Mouse (Mus musculus): ENCODE results near the gene Zfp382.
"Not testable (repeated sequence)": the region's sequence is repeated elsewhere in the genome, so short reads cannot be mapped to it uniquely, and the experiment has no call there.

Zfp382 gene

GRCm38 (mm10) chr7:30154040-30154439 is 32.3 kb downstream of the Zfp382 start:
- DNase-seq = no peak

GRCm38 (mm10) chr7:30155507-30155906 is 33.8 kb downstream of the Zfp382 start:
- no peak for DNase-seq

GRCm38 (mm10) chr7:30163113-30163512 is 41.4 kb downstream of the Zfp382 start:
- DNase-seq = no peak

GRCm38 (mm10) chr7:30164745-30165144 is 43.0 kb downstream of the Zfp382 start:
- DNase-seq = no peak

GRCm38 (mm10) chr7:30168914-30169582 is 47.3 kb downstream of the Zfp382 start:
- DNase-seq = no peak

DNA sequence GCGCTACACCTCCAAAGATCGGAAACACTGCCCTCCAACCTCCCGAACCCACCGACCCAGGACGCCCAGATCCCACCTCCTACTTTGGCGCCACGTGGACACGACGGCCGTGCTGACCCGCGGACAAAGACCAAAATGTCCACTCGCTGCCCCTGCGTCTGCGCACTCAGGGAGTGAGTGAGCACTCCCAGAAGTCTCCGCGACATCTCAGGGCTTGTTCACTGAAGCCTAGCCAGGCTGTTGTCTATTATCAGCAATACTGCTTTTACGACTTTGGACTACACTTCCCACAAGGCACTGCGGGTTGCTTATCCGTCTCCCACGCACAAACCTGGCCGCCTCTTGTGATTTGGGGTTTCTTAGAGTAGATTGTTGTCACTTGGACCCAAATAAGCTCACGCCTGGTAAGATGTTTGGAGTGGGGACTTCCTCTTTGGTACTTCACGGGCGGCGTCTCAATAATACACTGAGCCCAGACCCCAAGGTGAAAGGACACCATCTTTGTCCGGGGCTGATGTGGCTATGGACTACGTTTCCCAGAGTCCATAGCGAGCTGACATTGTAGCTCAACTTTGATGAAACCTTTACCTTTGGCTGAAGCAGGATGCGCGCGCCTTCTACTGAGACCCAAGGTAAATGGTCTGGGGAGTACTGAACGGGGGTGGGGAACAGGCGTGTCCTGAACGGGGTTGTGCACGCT is 48.0 kb downstream of the Zfp382 start, which contains the start of gene Zfp146:
Zfp146 (minus strand) TSS at position 168 of the 700 bp plus-strand sequence.
- DNase-seq = peak; percentile 96

- no peak for DNase-seq
Observed at GRCm38 (mm10) chr7:30170283-30170951, 48.7 kb downstream of the Zfp382 start.

GRCm38 (mm10) chr7:30176474-30176873 is 54.7 kb downstream of the Zfp382 start:
- DNase-seq = no peak

DNA sequence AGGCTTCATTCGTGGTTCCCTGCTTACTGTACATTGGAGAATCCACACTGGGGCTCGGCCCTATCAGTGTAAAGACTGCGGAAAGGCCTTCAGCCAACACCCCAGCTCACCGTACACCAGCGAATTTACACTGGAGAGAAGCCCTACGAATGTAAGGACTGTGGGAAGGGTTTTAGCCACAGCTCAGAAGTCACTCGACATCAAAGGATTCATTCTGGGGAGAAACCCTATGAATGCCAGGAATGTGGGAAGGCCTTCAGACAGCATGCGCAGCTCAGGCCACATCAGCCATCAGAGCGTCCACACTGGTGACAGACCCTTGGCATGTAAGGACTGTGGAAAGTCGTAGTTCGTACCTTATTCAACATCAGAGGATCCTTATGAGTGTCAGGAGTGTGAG is 56.5 kb downstream of the Zfp382 start:
- DNase-seq = no peak

DNA sequence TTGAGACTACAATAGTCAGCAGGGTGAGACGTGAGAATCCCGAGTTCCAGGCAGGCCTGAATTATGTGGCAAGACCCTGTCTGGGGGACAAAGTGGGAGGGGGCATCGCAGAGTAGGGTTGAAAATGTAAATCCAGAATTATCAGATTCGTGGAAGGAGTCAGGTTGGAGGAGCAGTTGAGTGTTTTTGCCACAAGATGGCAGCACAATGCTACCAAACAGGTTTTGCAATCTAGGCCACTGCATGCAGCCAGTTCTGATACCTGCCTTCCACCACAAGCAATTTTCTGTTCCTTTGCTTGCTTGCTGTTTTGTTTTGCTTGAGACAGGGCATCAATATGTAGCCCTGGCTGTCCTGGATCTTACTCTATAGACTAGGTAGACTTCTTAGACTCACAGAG is 59.6 kb downstream of the Zfp382 start:
- peak; percentile 63 for DNase-seq

DNA sequence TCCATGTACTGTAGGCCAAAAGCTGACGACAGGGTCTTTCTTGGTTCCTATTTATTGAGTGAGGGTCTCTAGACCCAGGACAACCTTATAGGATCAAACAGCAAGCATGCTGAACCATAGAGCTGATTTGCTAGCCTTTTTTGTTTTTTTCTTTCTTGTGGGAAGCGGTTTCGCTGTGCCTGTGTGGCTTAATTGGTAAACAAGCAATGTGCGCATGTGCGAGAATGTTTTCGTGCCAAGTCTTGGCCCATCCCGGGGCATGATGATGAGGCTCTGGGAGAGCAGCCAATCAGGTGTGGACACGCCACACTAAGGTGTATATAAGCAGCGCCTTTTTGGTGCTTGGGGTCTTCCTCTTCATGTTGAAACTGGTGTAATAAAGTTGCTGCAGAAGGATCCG is 60.2 kb downstream of the Zfp382 start:
- DNase-seq = not testable (repeated sequence)

DNA sequence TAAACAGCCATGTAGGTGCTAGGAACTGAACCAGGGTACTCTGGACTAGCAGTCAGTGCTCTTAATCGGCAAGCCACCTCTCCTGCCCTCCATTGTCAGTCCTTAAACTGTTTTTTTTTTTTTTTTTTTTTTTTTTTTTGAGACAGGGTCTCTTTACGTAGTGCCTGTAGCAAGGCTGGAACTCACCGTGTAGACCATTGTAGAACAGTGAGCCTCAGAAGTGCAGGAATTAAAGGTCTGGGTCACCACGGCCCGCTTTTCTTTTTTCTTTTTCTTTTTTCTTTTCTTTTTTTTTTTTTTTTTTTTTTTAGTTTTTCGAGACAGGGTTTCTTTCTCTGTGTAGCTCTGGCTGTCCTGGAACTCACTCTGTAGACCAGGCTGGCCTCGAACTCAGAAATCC is 61.4 kb downstream of the Zfp382 start:
- not testable (repeated sequence) for DNase-seq

- DNase-seq = peak; percentile 92
Observed at GRCm38 (mm10) chr7:30183879-30184289, 62.1 kb downstream of the Zfp382 start, which contains the start of gene Cox7a1. TSS of gene Cox7a1 (plus strand) at chr7:30184144.

All from kidney, adult 11 months (tissue).